Mouse (Mus musculus) embryonic facial prominence, embryonic 15.5 days (tissue): ENCODE measurements around the gene Tctex1d1. TPM values are rescaled to one million over a fixed set of nuclear protein-coding genes. Genes with fewer than 3 reads are reported as not detected.
A peak's percentile ranks its signal among the peaks of the same experiment; 100 is the strongest.

Experiments
- ATAC-seq: fragments of 200-750 bp; cut with Nextera tagmentation; 2 replicates; pipeline ENCODE4 v1.8.0; 2017; ENCODE audit warnings: low read depth, moderate TSS enrichment; ENCODE audit not compliant: insufficient number of reproducible peaks, low FRiP score, low TSS enrichment
- H3K27ac ChIP-seq: fragments of 300-500 bp; sonication (generic); replicated peaks from 2 replicates; pipeline ENCODE4 v1.5.1; 2015; ENCODE audit warnings: mild to moderate bottlenecking, inconsistent platforms
- H3K27me3 ChIP-seq: fragments of 300-500 bp; sonication (generic); 2 replicates; pipeline ENCODE4 v1.6.1; 2015; ENCODE audit warnings: inconsistent platforms
- H3K36me3 ChIP-seq: fragments of 300-500 bp; sonication (generic); 2 replicates; pipeline ENCODE4 v1.6.1; 2015; ENCODE audit warnings: mild to moderate bottlenecking, inconsistent platforms
- H3K4me1 ChIP-seq: fragments of 300-500 bp; sonication (generic); 2 replicates; pipeline ENCODE4 v1.6.1; 2015; ENCODE audit warnings: inconsistent platforms
- H3K4me2 ChIP-seq: fragments of 300-500 bp; sonication (generic); replicated peaks from 2 replicates; pipeline ENCODE4 v1.6.1; 2015; ENCODE audit warnings: mild to moderate bottlenecking, inconsistent platforms
- H3K4me3 ChIP-seq: fragments of 300-500 bp; sonication (generic); replicated peaks from 2 replicates; pipeline ENCODE4 v1.5.1; 2015; ENCODE audit warnings: mild to moderate bottlenecking, inconsistent platforms
- H3K9ac ChIP-seq: fragments of 300-500 bp; sonication (generic); 2 replicates; pipeline ENCODE4 v1.6.1; 2015; ENCODE audit warnings: inconsistent platforms
- H3K9me3 ChIP-seq: fragments of 300-500 bp; sonication (generic); replicated peaks from 2 replicates; pipeline ENCODE4 v1.6.1; 2016; ENCODE audit warnings: inconsistent platforms
- WGBS: fragments of 180-500 bp; shearing (Covaris S2); methylation state at CpG from one replicate; pipeline ENCODE4 v1.1.7; 2015; 5-methylcytosine and 5-hydroxymethylcytosine counted together
- polyA plus RNA-seq: library from polyadenylated mRNA; unstranded; fragments of >200 nt; fragmentation: Nextera tagmentation; extraction: Ambion mirVana; gene quantifications from 2 replicates; pipeline ENCODE4 v1.2.1, GENCODE M21; 2015

Tctex1d1 gene
- polyA plus RNA-seq, 1 experiment from 2014 or later = 0.83 TPM

DNA sequence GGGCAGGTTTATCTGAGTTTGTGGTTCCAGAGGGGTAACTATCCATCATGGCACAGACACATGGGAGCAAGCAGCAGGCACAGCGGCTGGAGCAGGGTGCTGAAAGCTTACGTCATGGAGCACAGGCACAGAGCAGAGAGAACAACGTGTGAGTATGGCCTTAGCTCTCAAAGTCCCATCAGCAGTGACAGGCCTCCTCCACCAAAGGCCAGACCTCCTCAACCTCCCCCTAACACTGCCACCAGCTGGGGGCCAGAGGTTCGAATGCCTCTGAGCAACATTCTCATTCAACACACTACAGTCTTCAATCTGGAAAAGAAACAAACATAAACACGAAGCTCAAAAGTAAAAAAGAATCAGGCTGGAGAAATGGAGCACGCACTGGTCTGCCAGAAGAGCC, 10.1 kb downstream of the Tctex1d1 start:
- no peaks in the 10 kb centered on the region for H3K9me3 ChIP-seq
- no peak for ATAC-seq
- no peak overlapping the region for H3K4me3 ChIP-seq
- H3K27me3 ChIP-seq = no peaks in the 10 kb centered on the region
- H3K9ac ChIP-seq = no peak overlapping the region; the same call in 1 of the 2 replicates
- H3K4me1 ChIP-seq = no peaks in the 10 kb centered on the region
- 73% methylated on average over 6 of the region's 6 CpGs for WGBS
- no peak overlapping the region for H3K27ac ChIP-seq
- no peaks in the 10 kb centered on the region for H3K36me3 ChIP-seq
- no peak overlapping the region for H3K4me2 ChIP-seq

DNA sequence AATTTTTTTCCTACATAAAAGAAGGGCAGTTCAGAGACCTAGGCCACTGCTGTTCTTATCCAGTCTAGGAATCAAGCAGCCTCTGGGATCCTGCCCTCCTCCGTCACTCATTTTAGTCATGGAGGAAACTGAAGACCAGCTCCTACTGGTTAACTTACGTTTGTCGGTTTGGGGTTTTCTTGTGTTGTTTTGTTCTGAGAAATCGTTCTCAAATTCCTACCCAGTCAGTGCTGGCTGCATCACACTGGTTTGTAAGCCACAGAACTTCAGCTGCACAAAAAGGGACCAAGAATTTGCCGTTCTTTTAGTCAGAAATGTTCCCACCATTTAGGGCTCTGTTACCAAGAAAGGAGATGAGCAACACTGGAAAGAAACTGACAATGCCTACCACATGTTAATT, 11.0 kb downstream of the Tctex1d1 start:
- Histone ChIP-seq H3K4me2 (no peak overlapping the region), H3K4me3 (no peak overlapping the region), H3K36me3 (no peaks in the 10 kb centered on the region), H3K9ac (no peak overlapping the region), H3K4me1 (no peaks in the 10 kb centered on the region), H3K27me3 (no peaks in the 10 kb centered on the region), H3K27ac (no peak overlapping the region), H3K9me3 (no peaks in the 10 kb centered on the region)
- ATAC-seq = no peak
- WGBS = 53% methylated on average over 5 of the region's 5 CpGs

DNA sequence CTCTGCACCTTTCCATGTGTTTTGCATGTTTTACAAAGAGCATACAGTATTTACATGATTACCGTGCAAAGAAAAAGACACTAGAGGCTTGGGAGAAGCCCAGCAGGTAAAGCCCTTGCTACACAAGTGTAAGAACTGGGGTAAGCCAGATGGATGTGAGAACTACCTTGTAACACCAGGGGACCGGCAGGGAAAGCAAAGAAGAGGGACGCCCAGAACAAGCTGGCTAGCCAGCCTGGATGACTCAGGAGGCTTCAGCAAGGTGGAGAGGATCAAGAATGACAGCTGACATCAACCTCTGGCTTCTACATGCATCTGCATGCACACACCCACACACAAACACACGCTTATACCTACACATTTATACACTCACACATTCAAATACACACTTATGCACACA, 11.6 kb downstream of the Tctex1d1 start:
- Histone ChIP-seq H3K27ac (no peak overlapping the region), H3K9me3 (no peaks in the 10 kb centered on the region), H3K9ac (no peak overlapping the region), H3K4me1 (no peaks in the 10 kb centered on the region), H3K4me2 (no peak overlapping the region), H3K36me3 (no peaks in the 10 kb centered on the region), H3K4me3 (no peak overlapping the region), H3K27me3 (no peaks in the 10 kb centered on the region)
- ATAC-seq = no peak
- WGBS = 74% methylated on average over 4 of the region's 4 CpGs

DNA sequence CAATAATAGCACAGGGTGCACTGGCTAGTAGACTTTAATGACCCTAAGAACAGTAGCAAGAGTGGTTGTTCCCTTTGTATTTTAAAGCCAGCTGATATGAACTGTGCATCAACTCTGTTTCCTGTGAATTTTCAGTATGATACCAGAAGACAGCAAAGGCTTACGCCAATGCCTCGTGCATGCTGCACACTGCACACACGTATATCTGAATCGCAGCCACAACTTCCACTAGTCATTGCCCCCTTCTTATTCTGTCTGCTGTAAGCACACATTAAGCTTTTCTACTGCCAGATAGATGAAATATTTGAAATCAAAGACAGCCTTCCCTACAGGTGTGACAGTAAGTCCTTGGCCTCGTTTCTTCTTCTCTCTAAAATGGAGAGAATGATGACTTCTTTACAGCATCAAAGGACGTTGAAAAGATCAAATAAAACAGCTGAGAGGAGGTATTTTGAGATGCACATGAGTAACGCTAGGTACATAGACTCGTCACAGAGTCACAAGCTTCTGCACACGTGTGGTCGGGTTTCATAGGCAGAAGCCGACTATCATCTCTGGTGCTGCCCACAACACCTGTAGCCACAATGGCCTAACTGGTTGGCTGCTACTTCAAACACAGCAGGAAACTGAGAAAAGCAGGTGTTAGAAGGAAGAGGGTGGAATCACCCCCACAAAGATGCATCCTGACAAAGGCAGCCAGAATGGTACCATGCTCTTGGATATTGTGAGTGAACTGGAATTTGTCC, 12.4 kb downstream of the Tctex1d1 start:
- Histone ChIP-seq H3K4me1 (no peaks in the 10 kb centered on the region), H3K4me2 (no peak overlapping the region), H3K27me3 (no peaks in the 10 kb centered on the region), H3K36me3 (no peaks in the 10 kb centered on the region), H3K9me3 (no peaks in the 10 kb centered on the region), H3K27ac (no peak overlapping the region), H3K9ac (no peak overlapping the region), H3K4me3 (no peak overlapping the region)
- no peak for ATAC-seq
- 52% methylated on average over 11 of the region's 11 CpGs for WGBS

DNA sequence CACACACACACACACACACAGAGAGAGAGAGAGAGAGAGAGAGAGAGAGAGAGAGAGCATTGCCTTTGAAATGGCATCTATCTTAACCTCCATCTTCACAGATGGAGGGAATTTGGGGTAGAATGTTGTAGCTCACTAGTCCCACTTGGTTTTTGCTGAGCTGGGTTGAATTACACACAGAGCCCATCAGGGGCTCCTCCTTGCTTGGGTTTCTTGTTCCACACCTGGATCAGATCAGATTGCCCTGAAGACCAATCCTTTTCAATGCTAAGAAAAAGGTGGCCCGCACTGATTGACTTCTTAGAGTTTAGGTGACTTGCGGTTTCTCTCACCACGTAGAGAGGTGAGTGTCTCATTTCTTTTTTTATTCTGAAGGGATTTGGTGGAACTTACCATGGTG, 13.3 kb downstream of the Tctex1d1 start:
- no peaks in the 10 kb centered on the region for H3K27me3 ChIP-seq
- no peak overlapping the region for H3K4me2 ChIP-seq
- no peaks in the 10 kb centered on the region for H3K9me3 ChIP-seq
- no peak overlapping the region for H3K27ac ChIP-seq
- no peaks in the 10 kb centered on the region for H3K4me1 ChIP-seq
- H3K4me3 ChIP-seq = no peak overlapping the region
- 50% methylated on average over 3 of the region's 3 CpGs for WGBS
- no peaks in the 10 kb centered on the region for H3K36me3 ChIP-seq
- no peak overlapping the region for H3K9ac ChIP-seq
- no peak for ATAC-seq

DNA sequence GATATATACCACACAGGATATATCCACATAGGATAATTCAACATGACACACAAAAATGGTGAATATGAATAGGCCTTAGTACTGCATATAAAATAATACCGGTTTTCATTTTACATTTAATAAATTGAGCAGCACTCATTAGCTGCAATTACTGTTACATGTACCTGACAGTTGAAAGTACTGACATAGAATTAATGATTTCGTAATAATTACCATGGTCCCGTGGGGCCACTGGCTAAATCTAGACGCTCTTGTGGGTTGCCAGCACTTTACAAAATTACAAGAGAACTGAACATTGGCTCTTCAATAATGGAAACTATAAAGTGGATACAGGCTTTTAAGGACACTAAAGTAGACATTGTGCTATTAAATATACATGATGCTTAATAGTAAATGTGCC, 26.3 kb downstream of the Tctex1d1 start:
- H3K4me2 ChIP-seq = no peak overlapping the region
- H3K36me3 ChIP-seq = no peaks in the 10 kb centered on the region
- H3K4me1 ChIP-seq = peaks cover 21% of the 10 kb centered on the region
- no peaks in the 10 kb centered on the region for H3K27me3 ChIP-seq
- no peak overlapping the region for H3K9ac ChIP-seq
- 66% methylated on average over 4 of the region's 4 CpGs for WGBS
- no peaks in the 10 kb centered on the region for H3K9me3 ChIP-seq
- no peak for ATAC-seq
- no peak overlapping the region for H3K4me3 ChIP-seq
- no peak overlapping the region for H3K27ac ChIP-seq

DNA sequence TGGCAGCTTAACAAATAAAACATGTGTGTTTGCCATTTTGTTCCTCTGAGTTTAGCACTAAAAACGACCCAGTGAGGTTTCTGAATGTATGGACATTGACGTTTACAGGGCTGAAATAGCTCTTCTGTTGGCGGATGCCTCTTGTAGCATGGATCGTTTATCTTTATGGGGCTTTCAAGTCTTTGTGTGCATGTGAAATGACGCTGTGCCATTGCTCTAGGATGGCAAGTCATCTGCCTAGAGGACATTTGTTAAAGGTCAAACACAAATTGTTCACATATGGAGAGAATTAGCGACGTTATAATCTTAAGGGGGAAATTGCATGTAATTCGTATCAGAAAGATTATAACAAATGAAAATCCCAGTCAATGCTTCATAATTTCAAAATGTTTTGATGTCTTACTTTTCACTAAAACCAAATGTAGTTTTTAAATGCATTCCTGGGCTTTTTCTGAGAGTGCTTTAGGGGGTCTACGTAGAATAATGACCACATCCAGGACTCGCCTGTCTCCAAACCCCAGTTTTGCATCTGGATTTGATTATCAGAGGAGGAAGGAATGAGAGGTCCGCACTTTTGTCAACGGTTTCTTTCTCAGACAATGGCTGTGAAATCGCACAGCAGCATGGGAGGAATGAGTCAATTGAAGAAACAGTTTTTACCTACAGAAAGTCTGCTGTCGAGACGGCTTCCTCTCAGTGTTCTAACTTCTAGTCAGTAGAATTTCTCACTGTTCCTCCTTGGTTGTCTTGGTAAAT, 27.0 kb downstream of the Tctex1d1 start:
- ATAC-seq = no peak
- Histone ChIP-seq H3K4me1 (peaks cover 18% of the 10 kb centered on the region), H3K27me3 (no peaks in the 10 kb centered on the region), H3K4me2 (no peak overlapping the region), H3K36me3 (no peaks in the 10 kb centered on the region), H3K9ac (no peak overlapping the region), H3K27ac (peak overlapping the region; percentile 53), H3K9me3 (no peaks in the 10 kb centered on the region), H3K4me3 (no peak overlapping the region)
- 35% methylated on average over 15 of the region's 15 CpGs for WGBS

DNA sequence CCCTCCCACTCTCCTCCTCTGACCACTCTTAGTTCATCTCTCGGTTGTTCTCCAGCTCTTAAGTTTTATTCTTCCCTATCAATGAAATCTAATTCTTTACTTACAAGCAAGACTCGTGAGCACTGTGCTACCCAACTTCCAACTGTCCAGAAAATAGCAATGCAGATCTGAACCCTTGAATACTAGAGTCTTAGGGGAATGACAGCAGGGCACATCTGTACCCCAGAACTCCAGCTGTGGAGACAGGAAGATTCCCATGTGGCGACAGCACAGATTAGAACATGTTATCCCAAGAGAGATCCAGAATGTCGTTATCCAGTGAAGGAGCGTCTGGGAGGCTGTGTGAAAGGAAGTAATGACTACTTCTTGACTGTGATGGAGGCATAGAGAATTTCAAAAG, 27.9 kb downstream of the Tctex1d1 start:
- Histone ChIP-seq H3K9ac (no peak overlapping the region), H3K4me1 (peaks cover 18% of the 10 kb centered on the region), H3K4me3 (no peak overlapping the region), H3K27me3 (no peaks in the 10 kb centered on the region), H3K36me3 (no peaks in the 10 kb centered on the region), H3K4me2 (no peak overlapping the region), H3K9me3 (no peaks in the 10 kb centered on the region), H3K27ac (peak overlapping the region; percentile 53)
- 44% methylated on average over 5 of the region's 5 CpGs for WGBS
- no peak for ATAC-seq

DNA sequence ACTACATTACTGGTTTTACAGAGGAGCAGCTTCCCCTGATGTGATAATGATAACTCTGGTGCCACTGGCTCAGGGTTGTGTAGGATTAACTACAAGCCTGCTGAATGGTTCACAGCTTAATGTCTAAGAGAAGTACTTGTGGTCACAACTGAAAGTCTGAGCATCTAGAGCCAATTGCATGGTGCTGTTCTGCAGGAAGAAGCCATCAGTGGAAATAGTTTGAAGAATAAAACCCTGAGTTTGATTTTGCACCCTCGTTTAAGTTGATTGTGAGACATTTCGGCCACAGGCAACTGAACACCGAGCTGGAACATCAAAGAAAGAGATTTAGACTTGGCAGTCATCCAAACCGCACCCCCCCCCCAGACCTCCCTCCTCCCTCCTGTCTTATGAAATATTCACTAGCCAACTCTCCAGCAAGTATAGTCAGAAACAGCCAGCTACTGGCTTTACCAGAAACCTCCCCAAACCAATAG, 28.6 kb downstream of the Tctex1d1 start:
- 10% methylated on average over 4 of the region's 4 CpGs for WGBS
- Histone ChIP-seq H3K4me2 (no peak overlapping the region), H3K27me3 (no peaks in the 10 kb centered on the region), H3K36me3 (no peaks in the 10 kb centered on the region), H3K4me1 (peaks cover 18% of the 10 kb centered on the region), H3K9me3 (no peaks in the 10 kb centered on the region), H3K27ac (no peak overlapping the region), H3K9ac (no peak overlapping the region), H3K4me3 (no peak overlapping the region)
- no peak for ATAC-seq

DNA sequence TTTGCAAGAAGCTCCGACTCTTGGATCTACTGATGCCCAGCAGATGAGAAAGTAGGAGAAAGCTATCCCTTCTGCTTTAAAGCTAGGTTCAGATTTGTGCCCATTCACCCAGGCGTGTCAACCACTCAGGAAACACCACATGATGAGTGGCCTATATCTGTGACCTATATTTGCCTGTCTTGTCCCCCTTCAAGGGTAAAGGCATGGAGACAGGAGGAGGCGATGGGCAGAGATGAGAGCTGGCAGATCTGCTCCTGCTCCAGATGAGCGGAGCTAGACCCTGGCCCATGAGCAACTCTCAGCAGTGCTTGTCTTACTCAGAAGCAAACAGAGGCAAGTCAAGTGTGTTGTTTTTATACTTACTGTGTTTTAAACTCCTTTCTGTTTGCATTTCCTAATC, 32.3 kb downstream of the Tctex1d1 start:
- 89% methylated on average over 4 of the region's 4 CpGs for WGBS
- no peaks in the 10 kb centered on the region for H3K27me3 ChIP-seq

DNA sequence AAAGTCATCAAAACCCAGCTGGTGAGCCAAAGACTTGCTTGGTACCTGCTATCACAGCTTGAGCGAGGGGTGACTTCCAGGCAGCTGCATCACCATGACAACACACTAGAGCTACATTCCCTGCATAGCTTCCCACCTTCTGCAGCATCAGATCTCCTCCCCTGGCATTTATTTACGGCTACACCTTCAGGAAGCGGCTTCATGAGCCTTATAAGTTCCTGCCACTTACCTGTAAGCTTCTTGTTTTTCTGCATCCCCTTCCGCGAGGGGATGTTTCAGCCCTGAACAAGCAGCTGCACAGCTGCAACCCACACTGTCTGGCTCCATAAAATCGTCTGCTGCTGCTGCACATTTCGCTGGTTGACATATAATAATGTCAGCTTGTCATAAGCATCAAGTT, 33.4 kb downstream of the Tctex1d1 start:
- H3K36me3 ChIP-seq = no peaks in the 10 kb centered on the region
- peaks cover 9% of the 10 kb centered on the region for H3K4me1 ChIP-seq
- no peak overlapping the region for H3K4me2 ChIP-seq
- H3K27ac ChIP-seq = no peak overlapping the region
- no peaks in the 10 kb centered on the region for H3K27me3 ChIP-seq
- WGBS = 28% methylated on average over 7 of the region's 7 CpGs
- no peak overlapping the region for H3K9ac ChIP-seq
- no peak for ATAC-seq
- H3K4me3 ChIP-seq = no peak overlapping the region
- no peaks in the 10 kb centered on the region for H3K9me3 ChIP-seq

More for the DNA sequence above, 32.3 kb downstream of the Tctex1d1 start:
- no peak for ATAC-seq
- peaks cover 20% of the 10 kb centered on the region for H3K4me1 ChIP-seq
- H3K4me3 ChIP-seq = no peak overlapping the region
- no peak overlapping the region for H3K4me2 ChIP-seq
- H3K27ac ChIP-seq = no peak overlapping the region
- H3K9ac ChIP-seq = no peak overlapping the region
- no peaks in the 10 kb centered on the region for H3K36me3 ChIP-seq
- no peaks in the 10 kb centered on the region for H3K9me3 ChIP-seq
